ENCODE assay signal across 13 mouse cellular contexts in genomic region chr10:63158191-63158590, GRCm38 (mm10). TPM values are rescaled to one million over a fixed set of nuclear protein-coding genes. Genes with fewer than 3 reads are reported as not detected.
A peak's percentile ranks its signal among the peaks of the same experiment; 100 is the strongest.
DNase-seq lines count a peak whose midpoint lies in the region; ATAC-seq and TF ChIP-seq lines count a peak whose summit lies in the region.
"Had no signal": no experiment of that assay in that cellular context is flagged by ENCODE, and none has a peak within 500 bp of the region (broad histone marks: within the 10 kb centered on the region; RNA-seq: fewer than 3 reads in every experiment).

No protein-coding gene starts in this region.

- no peak for TF ChIP-seq POLR2A in heart, adult 2 months (IDR thresholded peaks at IDR 0.05; ENCODE audit: insufficient read depth, low read depth, low read length)

- H3K79me2 ChIP-seq in heart, adult 2 months (replicated peaks; ENCODE audit: control insufficient read depth, insufficient read depth, low read length), result no peaks in the 10 kb centered on the region

- peak; percentile 75; the same call in 1 of the 2 replicates for TF ChIP-seq EP300 in heart, adult 2 months (IDR thresholded peaks at IDR 0.05; ENCODE audit: insufficient read depth, low read depth, low read length)

- H3K4me3 ChIP-seq in heart, adult 2 months, result no peak overlapping the region
- H3K4me3 ChIP-seq: embryonic facial prominence, embryonic 15.5 days had no signal

- DNase-seq in urinary bladder, postnatal 14 days (ENCODE audit: low spot score), result peak; percentile 22
- DNase-seq in urinary bladder, postnatal 10 days (ENCODE audit: low spot score), result no peak
- peak in 1 of 2 experiments; percentile 73 for DNase-seq in heart, adult 2 months
- peak; percentile 78 for DNase-seq in heart, postnatal 4 days
- DNase-seq in cerebellum, adult 9-11 months, result no peak
- no peak for DNase-seq in lung, postnatal 10 days
- DNase-seq: cerebellum, postnatal 36 days; thymus, postnatal 25 days had no signal

- intact Hi-C loops in heart, adult 2 months (cut with DNase I), result no loop called here

- H3K27me3 ChIP-seq in heart, adult 2 months (ENCODE audit: control insufficient read depth, insufficient read depth, low read length), result no peaks in the 10 kb centered on the region
- H3K27me3 ChIP-seq: embryonic facial prominence, embryonic 15.5 days had no signal

- peaks cover 12% of the 10 kb centered on the region for H3K4me1 ChIP-seq in heart, adult 2 months (ENCODE audit: control insufficient read depth, insufficient read depth, low read length)
- H3K4me1 ChIP-seq: embryonic facial prominence, embryonic 15.5 days had no signal

- no peak for ATAC-seq in megakaryocyte, adult 5-6 weeks (ENCODE audit: poor library complexity, severe bottlenecking)
- ATAC-seq: hindbrain, embryonic 16.5 days had no signal

- 41% methylated on average over 13 of the region's 13 CpGs for WGBS in heart, adult 2 months

- TF ChIP-seq CTCF in heart, adult 2 months (IDR thresholded peaks at IDR 0.05), result no peak

- H3K27ac ChIP-seq in heart, adult 2 months, result peak overlapping the region; percentile 85
- H3K27ac ChIP-seq: embryonic facial prominence, embryonic 15.5 days had no signal

- H3K36me3 ChIP-seq in heart, adult 2 months (ENCODE audit: control insufficient read depth, insufficient read depth, low read length), result peaks cover 2% of the 10 kb centered on the region
- H3K36me3 ChIP-seq: embryonic facial prominence, embryonic 15.5 days had no signal

- no peak overlapping the region for H3K9ac ChIP-seq in heart, adult 2 months (ENCODE audit: low read depth, low read length)
- H3K9ac ChIP-seq: embryonic facial prominence, embryonic 15.5 days had no signal

RNA-seq across cellular contexts. Expression of gene Mypn, which starts 45.6 kb away (rescaled TPM):
- total RNA-seq in heart, adult 2 months (2021), result 100 to 1,000 TPM in 1 of 2 experiments, 10 to 100 TPM in 1; 96.6 to 110 TPM
- polyA plus RNA-seq in heart, adult 2 months (2012; rRNA removed), result 32.1 and 43.5 TPM in 2 replicates
- 10 to 100 TPM; 69.3 to 75.7 TPM for total RNA-seq in heart, postnatal 4 days (2021)
- total RNA-seq in megakaryocyte, adult 5-6 weeks (2015), result not detected in 2 replicates
- total RNA-seq in megakaryocyte, adult 5-6 weeks (2017), result not detected in 2 replicates

RNA-seq across cellular contexts. Expression of gene Atoh7, which starts 58.7 kb away (rescaled TPM):
- total RNA-seq in heart, adult 2 months (2021), result not detected
- polyA plus RNA-seq in heart, adult 2 months (2012; rRNA removed), result not detected in 2 replicates
- total RNA-seq in heart, postnatal 4 days (2021), result not detected
- total RNA-seq in megakaryocyte, adult 5-6 weeks (2015), result not detected in 2 replicates
- total RNA-seq in megakaryocyte, adult 5-6 weeks (2017), result not detected in 2 replicates
- polyA plus RNA-seq: kidney, embryonic 16.5 days; lung, embryonic 16.5 days had no signal

Comparison
In these comparisons a context has a peak if more than half of its experiments do, and no peak if none do; other contexts are left out.
1. DNase-seq: peak in urinary bladder, postnatal 14 days (single experiment) and heart, postnatal 4 days (single experiment); none in urinary bladder, postnatal 10 days (single experiment), cerebellum, adult 9-11 months (single experiment) and lung, postnatal 10 days (single experiment).
2. RNA of gene Mypn, which starts 45.6 kb away (total RNA-seq): 96.6 to 110 TPM in heart, adult 2 months and 69.3 to 75.7 TPM in heart, postnatal 4 days; not detected in megakaryocyte, adult 5-6 weeks; every median in the first group is over 10 times any median in the second.